Mouse (Mus musculus): ENCODE measurements around the gene Slc8a2.

Gene Slc8a2

GRCm38 (mm10) chr7:16173146-16173545 lies 43.5 kb downstream of the Slc8a2 start:
- DNase-seq, result no peak

GRCm38 (mm10) chr7:16174597-16175541 lies 45.2 kb downstream of the Slc8a2 start, which contains the start of gene Meis3:
Gene Meis3, plus strand, starts transcription at chr7:16175090.
- peak in 1 of 2 experiments; percentile 7 for DNase-seq

- DNase-seq, result no peak
These were observed 45.9 kb downstream of the Slc8a2 start for GRCm38 (mm10) chr7:16175542-16175931.

- DNase-seq, result no peak
These were observed 48.5 kb downstream of the Slc8a2 start for GRCm38 (mm10) chr7:16178114-16178513.

GRCm38 (mm10) chr7:16183663-16184062 lies 54.0 kb downstream of the Slc8a2 start:
- peak in 1 of 2 experiments; percentile 67 for DNase-seq

- no peak for DNase-seq
These were observed 57.9 kb downstream of the Slc8a2 start for GRCm38 (mm10) chr7:16187494-16187893.

GRCm38 (mm10) chr7:16192315-16192714 lies 62.7 kb downstream of the Slc8a2 start:
- peak; percentile 58 to 84 for DNase-seq

- DNase-seq, result no peak
These were observed 64.1 kb downstream of the Slc8a2 start for GRCm38 (mm10) chr7:16193702-16194101.

- DNase-seq, result no peak
These were observed 67.0 kb downstream of the Slc8a2 start for GRCm38 (mm10) chr7:16196616-16197015.

- no peak for DNase-seq
These were observed 67.5 kb downstream of the Slc8a2 start for GRCm38 (mm10) chr7:16197166-16197565.

- no peak for DNase-seq
These were observed 68.9 kb downstream of the Slc8a2 start for GRCm38 (mm10) chr7:16198540-16198939.

GRCm38 (mm10) chr7:16201136-16201535 lies 71.5 kb downstream of the Slc8a2 start:
- no peak for DNase-seq

GRCm38 (mm10) chr7:16202756-16203504 lies 73.3 kb downstream of the Slc8a2 start:
- DNase-seq, result peak; percentile 85 to 89

- peak in 1 of 2 experiments; percentile 26 for DNase-seq
These were observed 73.9 kb downstream of the Slc8a2 start for GRCm38 (mm10) chr7:16203505-16203903.

GRCm38 (mm10) chr7:16204791-16205190 lies 75.2 kb downstream of the Slc8a2 start:
- DNase-seq, result no peak

- DNase-seq, result no peak
These were observed 77.5 kb downstream of the Slc8a2 start for GRCm38 (mm10) chr7:16207076-16207475.

- DNase-seq, result no peak
These were observed 77.9 kb downstream of the Slc8a2 start for GRCm38 (mm10) chr7:16207496-16207895.

GRCm38 (mm10) chr7:16208781-16209665 lies 79.4 kb downstream of the Slc8a2 start:
- DNase-seq, result no peak

Measured in kidney, adult 8-10 months (tissue).